8 mouse cellular contexts compared by ENCODE assay signal in the genomic region with DNA sequence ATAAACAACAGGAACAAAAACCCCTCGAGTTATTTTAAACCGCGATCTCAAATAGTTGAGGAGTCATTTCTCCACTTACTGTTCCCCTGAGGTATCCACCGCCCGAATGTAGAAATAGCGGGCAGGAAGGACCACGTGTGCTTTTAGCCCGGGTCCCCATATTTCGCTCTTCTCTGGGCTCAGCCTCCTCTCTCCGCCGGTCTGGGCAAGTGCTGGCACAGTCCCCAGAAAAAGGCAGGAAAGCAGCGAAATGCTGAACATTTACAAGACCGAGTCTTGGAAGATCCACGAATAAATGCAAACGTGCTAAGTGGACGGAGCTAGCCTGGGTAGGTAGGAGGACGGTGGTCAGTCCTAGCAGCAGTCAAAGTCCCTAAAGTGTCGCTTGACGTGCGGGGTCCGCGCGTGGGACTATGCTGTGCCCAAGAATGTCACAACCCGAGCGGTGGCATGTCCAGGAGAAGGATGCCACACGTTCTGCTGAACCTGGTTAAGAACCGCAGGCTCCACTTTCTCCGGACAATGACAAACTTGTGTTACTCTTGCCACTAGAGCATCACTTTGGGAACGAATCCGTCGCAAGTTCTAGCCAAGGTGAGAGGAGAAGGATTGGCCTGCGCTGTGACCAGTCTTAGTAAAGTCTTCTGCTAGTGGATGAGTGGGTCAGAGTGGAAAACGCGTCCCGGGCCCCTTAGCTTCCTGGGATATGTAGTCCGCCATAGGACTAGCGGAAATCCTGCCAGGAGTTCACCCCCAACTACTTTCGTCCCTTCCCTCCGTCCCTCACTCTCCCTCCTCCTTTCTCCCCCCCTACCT. TPM values are rescaled to one million over a fixed set of nuclear protein-coding genes. Genes with fewer than 3 reads are reported as not detected.
A peak's percentile ranks its signal among the peaks of the same experiment; 100 is the strongest.
DNase-seq lines count a peak whose midpoint lies in the region; ATAC-seq lines count a peak whose summit lies in the region.

TSS of gene Kdelc1 (minus strand) at position 570 of the 816 bp plus-strand sequence.
TSS of gene Bivm (plus strand) at position 719 of the 816 bp plus-strand sequence.

- WGBS in heart, embryonic 14.5 days, result under 1% methylated on average over 39 of the region's 39 CpGs
- WGBS in liver, embryonic 13.5 days (ENCODE audit: insufficient replicate concordance), result under 1% methylated on average over 39 of the region's 39 CpGs
- under 1% methylated on average over 39 of the region's 39 CpGs for WGBS in stomach, embryonic 16.5 days

- peak within 1 kb of the TSS; percentile 84 for H3K4me2 ChIP-seq in heart, embryonic 14.5 days (ENCODE audit: low read length)
- H3K4me2 ChIP-seq in liver, embryonic 13.5 days, result peak within 1 kb of the TSS; percentile 92
- peak within 1 kb of the TSS; percentile 84 for H3K4me2 ChIP-seq in stomach, embryonic 16.5 days (ENCODE audit: low read depth, low read length)

- peak within 1 kb of the TSS; percentile 93 for H3K4me3 ChIP-seq in brown adipose tissue, adult 24 weeks (ENCODE audit: insufficient read depth, low read depth, low read length)
- H3K4me3 ChIP-seq in heart, embryonic 14.5 days (ENCODE audit: control insufficient read depth in 1 of 2, insufficient read depth in 1 of 2, low read depth in 1 of 2, low read length in 2 of 2), result peak within 1 kb of the TSS; percentile 59 to 84
- H3K4me3 ChIP-seq in liver, embryonic 13.5 days (replicated peaks), result peak within 1 kb of the TSS; percentile 74
- H3K4me3 ChIP-seq in stomach, embryonic 16.5 days (replicated peaks; ENCODE audit: low read length), result peak within 1 kb of the TSS; percentile 85

- peaks cover 36% of the 10 kb centered on the region for H3K36me3 ChIP-seq in heart, embryonic 14.5 days (ENCODE audit: control insufficient read depth, insufficient read depth, low read length)
- H3K36me3 ChIP-seq in liver, embryonic 13.5 days, result peaks cover 16% of the 10 kb centered on the region
- peaks cover 8% of the 10 kb centered on the region; the same call in 1 of the 2 replicates for H3K36me3 ChIP-seq in stomach, embryonic 16.5 days (ENCODE audit: control insufficient read depth, insufficient read depth, low read length)

- H3K27ac ChIP-seq in brown adipose tissue, adult 24 weeks (replicated peaks; ENCODE audit: low read depth, low read length), result peak within 1 kb of the TSS; percentile 85
- peak within 1 kb of the TSS; percentile 96 to 99 for H3K27ac ChIP-seq in heart, embryonic 14.5 days (replicated peaks in 1 of 2; ENCODE audit: control insufficient read depth in 1 of 2, insufficient read depth in 1 of 2, low read depth in 2 of 2, low read length in 2 of 2)
- peak within 1 kb of the TSS; percentile 84 for H3K27ac ChIP-seq in liver, embryonic 13.5 days
- H3K27ac ChIP-seq in stomach, embryonic 16.5 days (ENCODE audit: low read length), result peak within 1 kb of the TSS; percentile 98

- ATAC-seq in heart, embryonic 14.5 days (ENCODE audit: insufficient number of reproducible peaks, insufficient read depth, low FRiP score, low read depth), result peak; percentile 96
- ATAC-seq in liver, embryonic 13.5 days (ENCODE audit: low read depth), result peak; percentile 91
- ATAC-seq in stomach, embryonic 16.5 days (ENCODE audit: insufficient read depth, low FRiP score), result peak; percentile 97

- H3K27me3 ChIP-seq in heart, embryonic 14.5 days (ENCODE audit: control insufficient read depth, insufficient read depth, low read length), result no peaks in the 10 kb centered on the region
- H3K27me3 ChIP-seq in liver, embryonic 13.5 days, result no peaks in the 10 kb centered on the region
- no peaks in the 10 kb centered on the region for H3K27me3 ChIP-seq in stomach, embryonic 16.5 days (ENCODE audit: control insufficient read depth, insufficient read depth, low read length)

- peak; percentile 84 for DNase-seq in CD4-positive, CD25-positive, alpha-beta regulatory T cell, adult 2 months (ENCODE audit: low read depth, low spot score)
- DNase-seq in fibroblast of lung, adult 2 months (ENCODE audit: low read depth), result peak; percentile 92
- peak; percentile 94 for DNase-seq in kidney, postnatal 14 days
- DNase-seq in liver, embryonic 13.5 days, result peak; percentile 78
- DNase-seq in neural tube, embryonic 10.5 days (ENCODE audit: extremely low spot score, low spot score), result peak; percentile 84

- H3K9ac ChIP-seq in heart, embryonic 14.5 days (ENCODE audit: low read length), result peak within 1 kb of the TSS; percentile 84
- H3K9ac ChIP-seq in liver, embryonic 13.5 days, result peak within 1 kb of the TSS; percentile 77
- peak within 1 kb of the TSS; percentile 90 for H3K9ac ChIP-seq in stomach, embryonic 16.5 days (ENCODE audit: low read length)

- H3K9me3 ChIP-seq in heart, embryonic 14.5 days (ENCODE audit: control insufficient read depth, low read length), result no peaks in the 10 kb centered on the region
- no peaks in the 10 kb centered on the region for H3K9me3 ChIP-seq in liver, embryonic 13.5 days (replicated peaks)
- H3K9me3 ChIP-seq in stomach, embryonic 16.5 days (replicated peaks; ENCODE audit: control insufficient read depth, low read length), result no peaks in the 10 kb centered on the region

- peaks cover 2% of the 10 kb centered on the region; the same call in 1 of the 2 replicates for H3K4me1 ChIP-seq in brown adipose tissue, adult 24 weeks (ENCODE audit: control insufficient read depth, insufficient read depth, insufficient read length, low read length)
- peaks cover 0 to 11% of the 10 kb centered on the region in 2 experiments; a peak in 2 of 4 replicates for H3K4me1 ChIP-seq in heart, embryonic 14.5 days (ENCODE audit: control insufficient read depth in 2 of 2, insufficient read depth in 2 of 2, low read length in 2 of 2)
- peaks cover 17% of the 10 kb centered on the region for H3K4me1 ChIP-seq in liver, embryonic 13.5 days (replicated peaks)
- H3K4me1 ChIP-seq in stomach, embryonic 16.5 days (ENCODE audit: control insufficient read depth, insufficient read depth, low read length), result peaks cover 6% of the 10 kb centered on the region

RNA-seq across cellular contexts. Expression of gene Kdelc1, which starts in this region (rescaled TPM):
- polyA plus RNA-seq in brown adipose tissue, adult 24 weeks (2012; ENCODE audit: insufficient read depth, insufficient read length, missing spikeins), result 2.8 and 4.5 TPM in 2 replicates
- 44.6 and 48.8 TPM in 2 replicates for polyA plus RNA-seq in heart, embryonic 14.5 days (2014; fragmentation: Nextera tagmentation; extraction: Ambion mirVana)
- polyA plus RNA-seq in liver, embryonic 13.5 days (2015; fragmentation: Nextera tagmentation; extraction: Ambion mirVana), result 21.6 and 24.1 TPM in 2 replicates
- polyA plus RNA-seq in stomach, embryonic 16.5 days (2015; fragmentation: Nextera tagmentation; extraction: Ambion mirVana), result 51.8 and 52.1 TPM in 2 replicates

RNA-seq across cellular contexts. Expression of gene Bivm, which starts in this region (rescaled TPM):
- 10.3 and 21.6 TPM in 2 replicates for polyA plus RNA-seq in brown adipose tissue, adult 24 weeks (2012; ENCODE audit: insufficient read depth, insufficient read length, missing spikeins)
- polyA plus RNA-seq in heart, embryonic 14.5 days (2014; fragmentation: Nextera tagmentation; extraction: Ambion mirVana), result 12.2 and 15.3 TPM in 2 replicates
- polyA plus RNA-seq in liver, embryonic 13.5 days (2015; fragmentation: Nextera tagmentation; extraction: Ambion mirVana), result 4.4 and 5.6 TPM in 2 replicates
- polyA plus RNA-seq in stomach, embryonic 16.5 days (2015; fragmentation: Nextera tagmentation; extraction: Ambion mirVana), result 17.6 TPM in 2 replicates

Comparison
In these comparisons a context has a peak if more than half of its experiments do, and no peak if none do; other contexts are left out.
1. Peak in every context shown above with its lines: DNase-seq, ATAC-seq, H3K4me3 ChIP-seq and H3K27ac ChIP-seq.